In genomic region chr12:29134326-29134725, GRCm38 (mm10) we compare ENCODE assay signal across 16 mouse cellular contexts.
"Had no signal": no experiment of that assay in that cellular context is flagged by ENCODE, and none has a peak within 500 bp of the region (broad histone marks: within the 10 kb centered on the region; RNA-seq: fewer than 3 reads in every experiment).

No protein-coding gene starts in this region.

- DNase-seq: heart, postnatal 10 days; heart, postnatal 14 days; heart, postnatal 36 days; heart, postnatal 4 days; kidney, adult 11 months; kidney, adult 18-20 months; kidney, adult 2 months; kidney, adult 8-10 months; kidney, adult 9 months; kidney, postnatal 10 days; kidney, postnatal 14 days; kidney, postnatal 25 days; kidney, postnatal 36 days; kidney, postnatal 4 days; layer of hippocampus, adult 9-11 months; layer of hippocampus, postnatal 36 days had no signal
